Mouse (Mus musculus) cerebellum, postnatal 25 days (tissue): ENCODE measurements at regions not wholly inside any gene's neighbourhood (a gene's known extent, or its start where the extent isn't known, plus 50 kb on each side); places are given as distances from the start of the nearest gene placed in this dataset.
"Not testable (repeated sequence)": the region's sequence is repeated elsewhere in the genome, so short reads cannot be mapped to it uniquely, and the experiment has no call there.

Source experiments
- DNase-seq, 2 experiments: peaks; one replicate each; pipeline ENCODE4 v3.0.0; 2021; ENCODE audit warnings: mixed read lengths in 2 of 2

- no peak for DNase-seq
These were observed 52.2 kb downstream of the Rhob start for GRCm38 (mm10) chr12:8447612-8448011.

- no peak for DNase-seq
These were observed 52.8 kb downstream of the Rhob start for GRCm38 (mm10) chr12:8447025-8447424.

- peak in 1 of 2 experiments; percentile 44 for DNase-seq
These were observed 54.6 kb downstream of the Rhob start for GRCm38 (mm10) chr12:8444975-8445853.

- DNase-seq, result no peak
These were observed 55.8 kb downstream of the Rhob start for GRCm38 (mm10) chr12:8443917-8444453.

- no peak for DNase-seq
These were observed 56.6 kb downstream of the Rhob start for GRCm38 (mm10) chr12:8443253-8443661.

- DNase-seq, result no peak
These were observed 58.5 kb downstream of the Rhob start for GRCm38 (mm10) chr12:8441275-8441674.

- no peak for DNase-seq
These were observed 59.4 kb downstream of the Rhob start for GRCm38 (mm10) chr12:8440373-8440772.

- no peak for DNase-seq
These were observed 59.9 kb downstream of the Rhob start for GRCm38 (mm10) chr12:8439957-8440356.

- no peak for DNase-seq
These were observed 60.3 kb downstream of the Rhob start for GRCm38 (mm10) chr12:8439486-8439885.

GRCm38 (mm10) chr12:8438638-8439037 is 61.2 kb downstream of the Rhob start:
- peak in 1 of 2 experiments; percentile 60 for DNase-seq

- no peak for DNase-seq
These were observed 62.7 kb downstream of the Rhob start for GRCm38 (mm10) chr12:8436976-8437580.

- DNase-seq, result no peak
These were observed 63.3 kb downstream of the Rhob start for GRCm38 (mm10) chr12:8436553-8436952.

- not testable (repeated sequence) for DNase-seq
These were observed 64.0 kb downstream of the Rhob start for GRCm38 (mm10) chr12:8435651-8436348.

- DNase-seq, result no peak
These were observed 71.4 kb downstream of the Rhob start for GRCm38 (mm10) chr12:8428228-8428990.

GRCm38 (mm10) chr12:8424515-8424914 is 75.3 kb downstream of the Rhob start:
- peak; percentile 78 to 84 for DNase-seq

GRCm38 (mm10) chr12:8422676-8423075 is 77.1 kb downstream of the Rhob start:
- DNase-seq, result no peak

- DNase-seq, result no peak
These were observed 78.6 kb downstream of the Rhob start for GRCm38 (mm10) chr12:8421271-8421567.

- DNase-seq, result no peak
These were observed 79.1 kb downstream of the Rhob start for GRCm38 (mm10) chr12:8420511-8421270.

- DNase-seq, result no peak
These were observed 80.9 kb downstream of the Rhob start for GRCm38 (mm10) chr12:8418890-8419289.

GRCm38 (mm10) chr12:8417127-8417790 is 82.5 kb downstream of the Rhob start:
- no peak for DNase-seq

GRCm38 (mm10) chr12:8412125-8412524 is 87.7 kb downstream of the Rhob start:
- no peak for DNase-seq
